Mouse (Mus musculus): ENCODE data around the gene Cyp2b10.
"Not testable (repeated sequence)": the region's sequence is repeated elsewhere in the genome, so short reads cannot be mapped to it uniquely, and the experiment has no call there.

Cyp2b10 gene

GRCm38 (mm10) chr7:25916116-25916515, 18.7 kb downstream of the Cyp2b10 start:
- DNase-seq (ENCODE audit: low spot score) = no peak

GRCm38 (mm10) chr7:25917271-25917670, 19.9 kb downstream of the Cyp2b10 start:
- DNase-seq (ENCODE audit: low spot score) = not testable (repeated sequence)

- no peak for DNase-seq (ENCODE audit: low spot score)
These were observed 22.0 kb downstream of the Cyp2b10 start for GRCm38 (mm10) chr7:25919467-25919866.

- DNase-seq (ENCODE audit: low spot score) = no peak
These were observed 47.9 kb downstream of the Cyp2b10 start for GRCm38 (mm10) chr7:25945274-25945673.
